Mouse (Mus musculus): ENCODE results near the gene Uvrag.

DNA sequence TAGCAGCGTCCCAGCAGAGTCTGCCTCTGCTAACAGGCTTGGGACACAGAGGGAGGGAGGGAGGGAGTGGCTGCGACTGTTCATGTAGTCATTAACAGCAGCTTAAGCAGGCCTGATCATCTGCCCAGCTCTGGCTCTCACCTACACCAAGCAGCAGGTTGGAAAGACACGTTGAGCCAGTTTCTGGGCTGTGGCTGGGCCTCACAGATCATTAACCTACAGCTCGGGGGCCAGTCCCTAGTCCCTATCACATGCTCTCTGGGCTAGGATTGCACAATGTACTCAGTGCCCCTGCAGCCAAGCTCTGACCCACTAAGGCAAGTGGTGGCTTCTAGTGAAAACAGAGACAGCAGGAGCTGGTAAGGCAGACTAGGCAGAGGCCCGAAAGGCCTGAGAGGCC lies 27.0 kb upstream of the Uvrag start:
- TF ChIP-seq MEF2A (IDR thresholded peaks at IDR 0.05; ENCODE audit: extremely low read depth, insufficient replicate concordance, low read depth, low read length, poor library complexity, severe bottlenecking) (no peak), TCF12 (IDR thresholded peaks at IDR 0.05; ENCODE audit: low read depth, low read length) (no peak), CHD2 (IDR thresholded peaks at IDR 0.05; ENCODE audit: low read length) (no peak), POLR2A (IDR thresholded peaks at IDR 0.05; ENCODE audit: control insufficient read depth in 1 of 2, insufficient read depth in 1 of 2, low read depth in 1 of 2, low read length in 2 of 2, poor library complexity in 1 of 2) (no peak), ZNF384 (IDR thresholded peaks at IDR 0.05; ENCODE audit: low read depth, low read length) (no peak), MAFK (IDR thresholded peaks at IDR 0.05; ENCODE audit: borderline replicate concordance, low read depth, low read length) (no peak), CTCF (IDR thresholded peaks at IDR 0.05 in 2 of 3, conservative IDR thresholded peaks at IDR 0.05 in 1 of 3; ENCODE audit: control insufficient read depth in 1 of 3, insufficient read depth in 1 of 3, low read depth in 2 of 3, low read length in 3 of 3, poor library complexity in 1 of 3, severe bottlenecking in 1 of 3) (no peak), MAZ (IDR thresholded peaks at IDR 0.05; ENCODE audit: low read depth, low read length) (no peak), USF1 (IDR thresholded peaks at IDR 0.05; ENCODE audit: low read depth, low read length) (no peak), POLR2AphosphoS5 (IDR thresholded peaks at IDR 0.05; ENCODE audit: borderline replicate concordance, low read depth, low read length) (no peak), MYB (IDR thresholded peaks at IDR 0.05; ENCODE audit: low read depth, low read length) (no peak)
